Mouse (Mus musculus): ENCODE data around the gene Laptm5. TPM values are rescaled to one million over a fixed set of nuclear protein-coding genes. Genes with fewer than 3 reads are reported as not detected.

The Laptm5 gene
- 193 and 436 TPM in 2 replicates for polyA plus RNA-seq (2011; ENCODE audit: insufficient read depth, insufficient read length, low replicate concordance, missing spikeins)

DNA sequence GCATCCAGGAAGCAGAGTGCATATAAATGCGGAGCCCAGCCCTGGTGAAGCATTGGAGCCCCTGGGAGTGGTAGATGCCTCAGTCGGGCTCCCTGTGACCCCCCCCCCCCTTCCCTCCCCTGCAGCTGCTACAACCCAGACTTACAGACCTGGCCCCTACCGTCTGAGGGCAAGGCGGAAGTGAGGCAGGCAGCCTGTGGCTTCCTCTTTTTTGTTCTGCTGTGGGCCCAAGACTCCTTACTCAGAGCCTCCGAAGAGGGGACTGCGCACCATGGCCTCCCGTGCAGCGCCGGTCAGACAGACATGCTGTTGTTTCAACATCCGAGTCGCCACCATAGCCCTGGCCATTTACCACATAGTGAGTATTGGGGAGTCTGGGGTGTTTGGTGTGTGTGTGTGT lies at the start of gene Laptm5:
TSS of gene Laptm5 (plus strand) at position 49 of the 400 bp plus-strand sequence.
- H3K27ac ChIP-seq (ENCODE audit: control insufficient read depth, insufficient read depth, low read depth, low read length, poor library complexity) = peak within 1 kb of the TSS; percentile 99
- H3K4me3 ChIP-seq (replicated peaks; ENCODE audit: control insufficient read depth, low read depth, low read length) = peak within 1 kb of the TSS; percentile 94
- H3K4me1 ChIP-seq (ENCODE audit: control insufficient read depth, insufficient read depth, low read length) = peaks cover 9% of the 10 kb centered on the region
- WGBS = under 1% methylated on average over 11 of the region's 11 CpGs
- TF ChIP-seq CTCF (IDR thresholded peaks at IDR 0.05; ENCODE audit: control insufficient read depth, insufficient read depth, low read length) = no peak
- peak; percentile 98 for TF ChIP-seq POLR2A (IDR thresholded peaks at IDR 0.05; ENCODE audit: borderline replicate concordance, control insufficient read depth, low read depth, low read length)

DNA sequence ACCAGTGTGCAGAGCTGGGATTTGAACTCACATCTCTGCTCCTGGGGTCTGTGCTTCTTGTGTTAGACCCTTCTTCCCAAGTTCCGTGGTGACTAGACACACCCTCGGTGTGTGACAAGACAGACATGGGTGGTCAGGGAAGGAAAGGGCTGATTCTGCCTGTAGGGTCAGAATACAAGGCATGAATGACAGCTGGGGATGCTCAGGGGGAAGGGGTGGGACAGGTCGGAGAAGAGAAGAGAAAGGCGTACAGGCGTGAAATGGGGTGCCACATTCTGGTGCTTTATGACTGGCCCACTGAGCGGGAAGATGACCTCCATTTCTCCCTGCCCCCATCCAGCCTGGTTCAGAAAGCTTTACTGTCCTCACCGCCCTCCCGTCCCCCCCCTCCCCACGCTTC lies 47.5 kb upstream of the Laptm5 start:
- 37% methylated on average over 9 of the region's 9 CpGs for WGBS
- no peak overlapping the region for H3K27ac ChIP-seq (ENCODE audit: control insufficient read depth, insufficient read depth, low read depth, low read length, poor library complexity)
- H3K4me3 ChIP-seq (replicated peaks; ENCODE audit: control insufficient read depth, low read depth, low read length) = no peak overlapping the region
- H3K4me1 ChIP-seq (ENCODE audit: control insufficient read depth, insufficient read depth, low read length) = no peaks in the 10 kb centered on the region; the same call in none of the 2 replicates
- TF ChIP-seq CTCF (IDR thresholded peaks at IDR 0.05; ENCODE audit: control insufficient read depth, insufficient read depth, low read length) (no peak), POLR2A (IDR thresholded peaks at IDR 0.05; ENCODE audit: borderline replicate concordance, control insufficient read depth, low read depth, low read length) (no peak)

DNA sequence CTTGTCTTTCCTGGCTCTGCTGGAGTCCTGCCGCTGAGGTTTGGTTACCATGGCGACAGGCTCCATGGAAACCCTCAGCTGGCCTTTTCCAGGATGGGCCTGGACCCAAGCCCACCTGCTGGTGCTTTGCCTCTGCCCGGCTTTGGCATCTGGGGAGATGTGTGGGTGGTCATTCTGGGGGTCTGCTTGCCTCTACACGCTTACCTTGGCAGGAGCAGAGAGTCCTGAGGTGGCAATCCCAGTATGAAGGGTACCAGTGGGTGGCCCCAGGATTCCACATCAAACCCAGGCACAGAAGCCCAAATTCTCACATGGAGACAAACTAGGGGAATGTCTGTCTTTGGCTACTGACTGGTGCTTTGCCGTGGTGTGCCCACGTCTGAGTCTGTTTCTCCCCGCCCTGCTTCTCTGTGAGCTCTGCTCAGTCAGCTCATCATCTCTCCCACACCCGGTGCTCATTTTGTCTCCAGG lies 47.0 kb upstream of the Laptm5 start:
- WGBS = 44% methylated on average over 8 of the region's 8 CpGs

DNA sequence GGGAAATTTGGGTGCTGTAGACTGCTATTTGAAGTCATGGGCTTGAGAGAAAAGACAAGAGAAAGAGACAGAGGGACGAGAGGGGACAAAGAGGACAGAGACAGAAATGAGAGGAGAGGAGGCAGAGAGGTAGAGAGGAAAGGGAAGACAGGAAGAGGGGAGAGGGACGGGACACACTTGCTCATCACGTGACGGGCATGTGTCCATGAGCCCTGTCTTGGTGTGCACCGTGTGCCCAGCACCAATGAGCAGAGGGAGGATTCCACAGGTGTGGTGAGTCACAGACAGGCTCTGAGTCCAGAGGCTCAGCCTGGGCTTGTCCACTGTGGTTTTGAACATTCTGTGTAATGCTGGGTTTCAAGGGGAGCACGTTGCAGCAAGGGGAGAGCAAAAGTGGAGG lies 45.0 kb upstream of the Laptm5 start:
- no peak for TF ChIP-seq CTCF (IDR thresholded peaks at IDR 0.05; ENCODE audit: control insufficient read depth, insufficient read depth, low read length)
- TF ChIP-seq POLR2A (IDR thresholded peaks at IDR 0.05; ENCODE audit: borderline replicate concordance, control insufficient read depth, low read depth, low read length) = no peak
- Histone ChIP-seq H3K27ac (ENCODE audit: control insufficient read depth, insufficient read depth, low read depth, low read length, poor library complexity) (no peak overlapping the region), H3K4me1 (ENCODE audit: control insufficient read depth, insufficient read depth, low read length) (no peaks in the 10 kb centered on the region; the same call in none of the 2 replicates), H3K4me3 (replicated peaks; ENCODE audit: control insufficient read depth, low read depth, low read length) (no peak overlapping the region)
- 58% methylated on average over 6 of the region's 6 CpGs for WGBS

More for the DNA sequence above, 47.0 kb upstream of the Laptm5 start:
- Histone ChIP-seq H3K4me3 (replicated peaks; ENCODE audit: control insufficient read depth, low read depth, low read length) (no peak overlapping the region), H3K4me1 (ENCODE audit: control insufficient read depth, insufficient read depth, low read length) (no peaks in the 10 kb centered on the region; the same call in none of the 2 replicates), H3K27ac (ENCODE audit: control insufficient read depth, insufficient read depth, low read depth, low read length, poor library complexity) (no peak overlapping the region)
- no peak for TF ChIP-seq POLR2A (IDR thresholded peaks at IDR 0.05; ENCODE audit: borderline replicate concordance, control insufficient read depth, low read depth, low read length)
- no peak for TF ChIP-seq CTCF (IDR thresholded peaks at IDR 0.05; ENCODE audit: control insufficient read depth, insufficient read depth, low read length)

DNA sequence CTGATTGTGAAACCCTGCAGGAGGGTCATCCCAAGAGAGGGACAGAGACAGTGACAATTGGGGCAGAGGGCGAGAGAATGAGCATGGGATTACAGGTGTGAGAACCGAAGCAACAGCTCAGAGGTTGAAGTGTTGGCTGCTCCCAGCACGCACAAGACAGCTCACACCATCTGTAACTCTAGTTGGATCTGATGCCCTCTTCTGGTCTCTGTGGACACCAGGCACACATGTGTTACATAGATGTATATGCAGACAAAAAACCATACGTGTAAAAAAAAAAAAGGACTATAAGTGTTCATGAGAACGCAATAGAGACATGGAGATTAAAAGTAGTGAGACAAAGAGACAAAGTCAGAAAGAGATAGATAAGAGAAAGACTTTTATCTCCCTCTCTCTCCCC lies 44.1 kb upstream of the Laptm5 start:
- no peak overlapping the region for H3K4me3 ChIP-seq (replicated peaks; ENCODE audit: control insufficient read depth, low read depth, low read length)
- TF ChIP-seq CTCF (IDR thresholded peaks at IDR 0.05; ENCODE audit: control insufficient read depth, insufficient read depth, low read length) = no peak
- TF ChIP-seq POLR2A (IDR thresholded peaks at IDR 0.05; ENCODE audit: borderline replicate concordance, control insufficient read depth, low read depth, low read length) = no peak
- no peaks in the 10 kb centered on the region for H3K4me1 ChIP-seq (ENCODE audit: control insufficient read depth, insufficient read depth, low read length)
- no peak overlapping the region for H3K27ac ChIP-seq (ENCODE audit: control insufficient read depth, insufficient read depth, low read depth, low read length, poor library complexity)
- 39% methylated on average over 5 of the region's 5 CpGs for WGBS

DNA sequence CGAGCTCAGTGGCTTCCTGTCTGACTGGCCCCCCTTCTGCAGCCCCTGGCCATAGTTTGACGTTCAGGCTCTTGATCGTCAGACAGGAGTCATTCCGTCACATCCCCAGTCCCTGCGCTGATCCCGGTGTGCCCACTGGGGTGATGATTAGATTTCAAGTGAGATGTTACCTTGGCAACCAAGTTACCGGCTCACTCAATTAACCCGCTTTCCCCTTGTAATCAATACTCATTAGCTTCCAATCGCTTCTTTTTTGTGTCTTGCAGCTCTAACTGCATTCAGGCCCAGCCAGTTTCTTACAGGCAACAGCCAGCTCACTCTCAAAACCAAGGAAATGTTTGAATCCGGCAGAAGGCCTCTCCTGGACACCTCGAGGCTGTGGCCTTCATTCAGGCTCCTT lies 40.5 kb upstream of the Laptm5 start:
- WGBS = 70% methylated on average over 11 of the region's 11 CpGs
- no peaks in the 10 kb centered on the region for H3K4me1 ChIP-seq (ENCODE audit: control insufficient read depth, insufficient read depth, low read length)
- no peak for TF ChIP-seq CTCF (IDR thresholded peaks at IDR 0.05; ENCODE audit: control insufficient read depth, insufficient read depth, low read length)
- no peak for TF ChIP-seq POLR2A (IDR thresholded peaks at IDR 0.05; ENCODE audit: borderline replicate concordance, control insufficient read depth, low read depth, low read length)
- no peak overlapping the region for H3K4me3 ChIP-seq (replicated peaks; ENCODE audit: control insufficient read depth, low read depth, low read length)
- no peak overlapping the region for H3K27ac ChIP-seq (ENCODE audit: control insufficient read depth, insufficient read depth, low read depth, low read length, poor library complexity)

DNA sequence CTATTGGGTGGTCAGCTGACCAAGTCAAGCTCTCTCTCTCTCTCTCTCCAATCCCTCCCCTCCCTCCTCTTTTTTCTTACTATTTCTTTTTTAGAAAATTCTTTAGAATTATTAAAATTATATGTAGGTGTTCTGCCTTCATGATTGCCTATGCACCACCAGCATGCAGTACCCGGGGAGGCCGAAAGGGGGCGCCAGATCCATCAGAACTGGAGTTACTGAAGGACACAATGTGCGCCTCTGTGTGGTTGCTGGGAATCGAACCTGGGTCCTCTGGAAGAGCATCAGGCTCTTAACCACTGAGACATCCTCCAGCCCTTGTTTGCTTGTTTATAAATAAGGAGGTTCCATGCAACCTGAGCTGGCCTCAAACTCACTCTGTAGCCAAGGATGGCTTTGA lies 39.5 kb upstream of the Laptm5 start:
- 71% methylated on average over 5 of the region's 5 CpGs for WGBS
- no peak overlapping the region for H3K4me3 ChIP-seq (replicated peaks; ENCODE audit: control insufficient read depth, low read depth, low read length)
- no peaks in the 10 kb centered on the region for H3K4me1 ChIP-seq (ENCODE audit: control insufficient read depth, insufficient read depth, low read length)
- no peak overlapping the region for H3K27ac ChIP-seq (ENCODE audit: control insufficient read depth, insufficient read depth, low read depth, low read length, poor library complexity)
- no peak for TF ChIP-seq POLR2A (IDR thresholded peaks at IDR 0.05; ENCODE audit: borderline replicate concordance, control insufficient read depth, low read depth, low read length)
- TF ChIP-seq CTCF (IDR thresholded peaks at IDR 0.05; ENCODE audit: control insufficient read depth, insufficient read depth, low read length) = peak; percentile 48

DNA sequence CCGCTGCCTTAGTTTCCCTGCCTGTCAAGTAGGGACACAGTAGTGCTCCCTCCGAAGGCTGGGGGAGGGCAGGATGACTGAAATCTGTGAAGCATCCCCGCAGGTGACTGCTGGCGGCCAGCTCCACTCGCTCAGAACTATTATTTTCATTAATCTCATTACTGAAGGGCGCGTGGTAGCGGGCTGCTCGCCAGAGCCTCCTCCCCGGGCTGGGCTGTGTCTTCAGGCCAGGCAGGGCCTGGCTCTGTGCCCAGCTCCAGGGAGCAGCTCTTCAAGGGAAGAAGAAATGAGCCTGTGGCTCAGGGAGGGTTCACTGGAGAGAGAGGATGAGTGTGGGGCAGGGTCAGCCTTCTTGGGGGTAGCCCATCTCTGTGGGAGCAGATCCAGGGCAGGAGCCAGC lies 38.3 kb upstream of the Laptm5 start:
- TF ChIP-seq POLR2A (IDR thresholded peaks at IDR 0.05; ENCODE audit: borderline replicate concordance, control insufficient read depth, low read depth, low read length) = no peak
- no peak for TF ChIP-seq CTCF (IDR thresholded peaks at IDR 0.05; ENCODE audit: control insufficient read depth, insufficient read depth, low read length)
- 29% methylated on average over 10 of the region's 10 CpGs for WGBS
- Histone ChIP-seq H3K27ac (ENCODE audit: control insufficient read depth, insufficient read depth, low read depth, low read length, poor library complexity) (no peak overlapping the region), H3K4me3 (replicated peaks; ENCODE audit: control insufficient read depth, low read depth, low read length) (no peak overlapping the region), H3K4me1 (ENCODE audit: control insufficient read depth, insufficient read depth, low read length) (no peaks in the 10 kb centered on the region)

Data from bone marrow, adult 2 months (tissue).